Mouse (Mus musculus) spleen, adult 18-20 months (tissue): ENCODE data around the gene Gm42669.

Experiments used
- DNase-seq, 2 experiments: peaks; one replicate each; pipeline ENCODE4 v3.0.0; 2022; ENCODE audit warnings: mixed read lengths in 2 of 2

Gm42669 gene

GRCm38 (mm10) chr5:107507321-107507720, at the start of gene Gm42669:
TSS of gene Gm42669 (plus strand) at chr5:107507621.
- no peak for DNase-seq

- DNase-seq = no peak
Observed at GRCm38 (mm10) chr5:107462147-107463076, 45.0 kb upstream of the Gm42669 start.

GRCm38 (mm10) chr5:107466501-107466900, 40.9 kb upstream of the Gm42669 start:
- no peak for DNase-seq

GRCm38 (mm10) chr5:107467098-107467497, 40.3 kb upstream of the Gm42669 start:
- no peak for DNase-seq

GRCm38 (mm10) chr5:107470600-107471329, 36.7 kb upstream of the Gm42669 start:
- DNase-seq = no peak

GRCm38 (mm10) chr5:107480194-107480593, 27.2 kb upstream of the Gm42669 start:
- no peak for DNase-seq

GRCm38 (mm10) chr5:107488996-107489395, 18.4 kb upstream of the Gm42669 start:
- DNase-seq = no peak

- DNase-seq = no peak
Observed at GRCm38 (mm10) chr5:107491036-107491435, 16.4 kb upstream of the Gm42669 start.

- DNase-seq = no peak
Observed at GRCm38 (mm10) chr5:107492471-107492870, 14.9 kb upstream of the Gm42669 start.

GRCm38 (mm10) chr5:107494759-107495158, 12.7 kb upstream of the Gm42669 start:
- no peak for DNase-seq

GRCm38 (mm10) chr5:107496047-107496446, 11.4 kb upstream of the Gm42669 start:
- DNase-seq = no peak

- no peak for DNase-seq
Observed at GRCm38 (mm10) chr5:107497519-107498501, 9.6 kb upstream of the Gm42669 start.

- DNase-seq = no peak
Observed at GRCm38 (mm10) chr5:107498806-107499310, 8.6 kb upstream of the Gm42669 start.

GRCm38 (mm10) chr5:107499891-107500535, 7.4 kb upstream of the Gm42669 start:
- DNase-seq = no peak

- DNase-seq = no peak
Observed at GRCm38 (mm10) chr5:107500741-107501140, 6.7 kb upstream of the Gm42669 start.

- DNase-seq = no peak
Observed at GRCm38 (mm10) chr5:107510503-107510902, 3.1 kb downstream of the Gm42669 start.

- no peak for DNase-seq
Observed at GRCm38 (mm10) chr5:107511326-107511725, 3.9 kb downstream of the Gm42669 start.

GRCm38 (mm10) chr5:107513583-107513982, 6.2 kb downstream of the Gm42669 start:
- DNase-seq = peak; percentile 32 to 67

- no peak for DNase-seq
Observed at GRCm38 (mm10) chr5:107515453-107515852, 8.0 kb downstream of the Gm42669 start.

GRCm38 (mm10) chr5:107516087-107516486, 8.7 kb downstream of the Gm42669 start:
- no peak for DNase-seq

GRCm38 (mm10) chr5:107518602-107519001, 11.2 kb downstream of the Gm42669 start:
- no peak for DNase-seq

GRCm38 (mm10) chr5:107521386-107521785, 14.0 kb downstream of the Gm42669 start:
- no peak for DNase-seq
